Mouse (Mus musculus) neutrophil, adult 59 days (primary cell): ENCODE measurements around the gene Hist1h2bg. TPM values are rescaled to one million over a fixed set of nuclear protein-coding genes. Genes with fewer than 3 reads are reported as not detected.

Source experiments
- total RNA-seq, 2 experiments: library from RNA; stranded (reverse); gene quantifications; 1 replicate in 1 of 2; 2 replicates in 1 of 2; pipeline ENCODE4 v1.2.4; 2023

Gene Hist1h2bg
- 1,000 to 10,000 TPM; 1,545 to 1,845 TPM for total RNA-seq

DNA sequence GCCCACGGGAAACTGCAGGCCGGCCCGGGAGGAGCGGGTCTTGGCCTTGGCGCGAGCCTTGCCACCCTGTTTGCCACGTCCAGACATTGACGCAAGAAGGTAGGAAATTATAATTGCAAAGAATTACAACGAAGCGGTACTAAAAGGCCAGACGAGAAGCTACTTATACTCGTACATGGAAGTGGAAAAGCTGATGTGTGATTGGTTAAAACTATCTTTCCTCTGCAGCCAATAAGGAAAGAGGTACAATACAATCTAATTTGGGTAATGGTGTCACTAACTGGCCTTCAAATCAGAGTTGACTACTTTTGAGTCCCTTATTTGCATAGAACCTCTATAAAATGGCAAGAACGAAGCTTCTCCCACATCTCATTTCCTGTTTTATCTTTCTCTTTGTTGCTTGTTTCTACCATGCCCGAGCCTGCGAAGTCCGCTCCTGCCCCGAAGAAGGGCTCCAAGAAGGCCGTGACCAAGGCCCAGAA, at the start of gene Hist1h2bg, which contains the start of gene Hist1h2ae:
Gene Hist1h2bg (plus strand): TSS at position 375 of the 482 bp plus-strand sequence.
Gene Hist1h2ae (minus strand): TSS at position 199 of the 482 bp plus-strand sequence.

DNA sequence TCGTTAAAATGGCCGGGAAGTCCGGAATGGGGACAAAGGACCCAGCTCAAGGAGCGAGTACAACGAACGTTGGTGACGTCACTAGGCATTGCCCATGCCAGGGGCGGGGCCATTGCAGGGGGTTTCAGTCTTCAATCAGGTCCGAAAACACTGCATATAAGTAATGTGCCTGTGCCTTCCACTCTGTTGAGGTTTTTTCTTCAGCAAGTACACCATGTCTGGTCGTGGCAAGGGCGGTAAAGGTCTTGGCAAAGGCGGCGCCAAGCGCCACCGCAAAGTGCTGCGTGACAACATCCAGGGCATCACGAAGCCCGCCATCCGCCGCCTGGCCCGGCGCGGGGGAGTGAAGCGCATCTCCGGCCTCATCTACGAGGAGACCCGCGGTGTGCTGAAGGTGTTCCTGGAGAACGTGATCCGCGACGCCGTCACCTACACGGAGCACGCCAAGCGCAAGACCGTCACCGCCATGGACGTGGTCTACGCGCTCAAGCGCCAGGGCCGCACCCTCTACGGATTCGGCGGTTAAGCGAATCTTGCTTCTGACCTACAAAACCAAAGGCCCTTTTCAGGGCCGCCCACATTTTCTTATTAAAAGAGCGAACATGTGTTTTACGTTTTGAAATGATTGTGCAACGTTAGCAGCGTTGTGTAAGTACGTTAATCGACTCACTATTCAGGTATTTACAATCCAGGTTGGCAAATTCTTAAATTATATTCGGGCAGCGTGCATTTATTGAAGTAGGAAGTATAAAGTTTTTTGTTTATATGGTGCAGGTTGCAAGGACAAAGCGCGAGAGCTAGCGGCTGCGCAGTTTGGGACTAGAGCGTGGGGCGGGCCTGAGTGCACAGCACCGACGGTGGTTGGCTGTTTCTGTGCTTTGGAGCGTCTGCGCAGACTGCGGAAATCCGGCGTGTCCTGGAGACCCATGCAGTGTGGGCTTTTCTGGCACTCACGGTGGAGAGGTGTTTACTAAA, 40.0 kb upstream of the Hist1h2bg start, which contains the start of gene Hist1h4h:
Gene Hist1h4h (plus strand): TSS at position 150 of the 975 bp plus-strand sequence.

GRCm38 (mm10) chr13:23533560-23534367, 37.4 kb upstream of the Hist1h2bg start, which contains the start of gene Hist1h2af:
TSS of gene Hist1h2af (plus strand) at chr13:23533906.

DNA sequence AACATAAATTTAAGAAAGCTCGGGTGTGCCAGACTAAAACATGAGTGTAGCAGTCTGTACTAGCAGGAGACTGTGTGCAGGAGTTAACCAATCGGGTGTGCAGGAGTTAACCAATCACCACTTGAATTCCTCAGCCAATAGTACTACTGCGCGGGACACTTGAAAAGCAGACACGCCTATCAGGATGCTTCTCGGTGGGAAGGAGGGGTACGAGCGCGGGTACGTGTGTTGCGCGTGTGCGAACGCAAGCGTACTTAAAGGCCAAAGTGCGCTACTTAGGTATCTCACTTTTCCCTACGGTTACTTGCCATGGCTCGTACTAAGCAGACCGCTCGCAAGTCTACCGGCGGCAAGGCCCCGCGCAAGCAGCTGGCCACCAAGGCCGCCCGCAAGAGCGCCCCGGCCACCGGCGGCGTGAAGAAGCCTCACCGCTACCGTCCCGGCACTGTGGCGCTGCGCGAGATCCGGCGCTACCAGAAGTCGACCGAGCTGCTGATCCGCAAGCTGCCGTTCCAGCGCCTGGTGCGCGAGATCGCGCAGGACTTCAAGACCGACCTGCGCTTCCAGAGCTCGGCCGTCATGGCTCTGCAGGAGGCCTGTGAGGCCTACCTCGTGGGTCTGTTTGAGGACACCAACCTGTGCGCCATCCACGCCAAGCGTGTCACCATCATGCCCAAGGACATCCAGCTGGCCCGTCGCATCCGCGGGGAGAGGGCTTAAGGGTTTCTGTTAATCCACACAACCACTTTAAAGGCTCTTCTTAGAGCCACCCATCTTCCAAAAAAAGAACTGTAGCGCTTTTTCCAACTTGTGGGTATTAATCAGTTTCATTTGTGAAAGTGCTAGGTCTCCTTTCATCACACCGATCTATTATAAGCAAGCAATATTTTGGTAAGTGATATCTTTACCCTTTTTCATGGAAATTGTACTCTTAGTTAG, 35.8 kb upstream of the Hist1h2bg start, which contains the start of gene Hist1h3g:
Gene Hist1h3g (plus strand): TSS at position 286 of the 939 bp plus-strand sequence.

GRCm38 (mm10) chr13:23542999-23543607, 28.1 kb upstream of the Hist1h2bg start, which contains the start of gene Hist1h2bh:
TSS of gene Hist1h2bh (minus strand) at chr13:23543392.

DNA sequence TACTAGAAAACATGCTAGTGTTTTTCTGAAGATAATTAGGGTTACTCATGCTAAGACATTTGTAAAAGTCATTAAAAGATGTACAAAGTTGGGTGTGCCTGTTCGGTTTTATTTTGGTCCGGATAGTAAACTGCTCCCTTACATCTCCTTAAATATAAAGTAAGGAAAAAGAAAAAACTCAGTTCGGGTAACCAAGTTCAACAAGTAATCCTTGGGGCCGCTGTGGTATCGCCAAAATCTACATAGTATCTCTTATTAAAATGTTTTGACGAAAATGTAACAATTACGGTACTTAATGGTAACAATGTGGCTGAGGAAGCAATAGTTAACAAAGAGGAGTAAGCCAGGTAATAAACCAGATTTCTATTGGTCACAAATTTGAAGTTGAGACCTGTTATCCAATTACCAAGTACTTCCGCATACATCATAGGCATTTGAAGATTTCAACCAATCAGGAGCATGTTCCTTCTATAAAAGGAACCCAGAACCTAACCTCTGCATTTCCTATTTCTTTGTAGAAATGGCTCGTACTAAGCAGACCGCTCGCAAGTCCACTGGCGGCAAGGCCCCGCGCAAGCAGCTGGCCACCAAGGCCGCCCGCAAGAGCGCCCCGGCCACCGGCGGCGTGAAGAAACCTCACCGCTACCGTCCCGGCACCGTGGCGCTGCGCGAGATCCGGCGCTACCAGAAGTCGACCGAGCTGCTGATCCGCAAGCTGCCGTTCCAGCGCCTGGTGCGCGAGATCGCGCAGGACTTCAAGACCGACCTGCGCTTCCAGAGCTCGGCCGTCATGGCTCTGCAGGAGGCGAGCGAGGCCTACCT, 27.0 kb upstream of the Hist1h2bg start, which contains the start of gene Hist1h3f:
Gene Hist1h3f (plus strand): TSS at position 88 of the 822 bp plus-strand sequence.

DNA sequence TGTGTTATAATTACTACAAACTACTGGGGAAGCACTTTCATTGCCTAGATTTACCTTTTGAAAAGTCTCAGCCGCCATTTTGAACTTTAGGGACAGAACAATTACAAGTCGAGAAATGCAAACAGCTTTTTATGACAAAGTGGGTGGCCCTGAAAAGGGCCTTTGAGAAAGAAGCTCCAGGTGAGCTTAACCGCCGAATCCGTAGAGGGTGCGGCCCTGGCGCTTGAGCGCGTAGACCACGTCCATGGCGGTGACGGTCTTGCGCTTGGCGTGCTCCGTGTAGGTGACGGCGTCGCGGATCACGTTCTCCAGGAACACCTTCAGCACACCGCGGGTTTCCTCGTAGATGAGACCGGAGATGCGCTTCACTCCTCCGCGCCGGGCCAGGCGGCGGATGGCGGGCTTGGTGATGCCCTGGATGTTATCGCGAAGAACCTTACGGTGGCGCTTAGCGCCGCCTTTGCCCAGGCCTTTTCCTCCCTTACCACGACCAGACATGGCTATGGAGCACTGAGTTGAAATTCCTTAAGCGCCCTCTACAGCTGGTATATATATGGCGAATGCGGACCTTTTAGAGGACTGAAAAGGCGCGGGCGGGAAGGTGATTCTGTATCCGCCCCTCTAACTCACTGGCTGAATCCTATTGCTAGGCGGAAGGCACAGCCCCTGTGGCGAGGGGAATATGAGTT, 19.9 kb upstream of the Hist1h2bg start, which contains the start of gene Hist1h4f:
Gene Hist1h4f (minus strand): TSS at position 503 of the 689 bp plus-strand sequence.

DNA sequence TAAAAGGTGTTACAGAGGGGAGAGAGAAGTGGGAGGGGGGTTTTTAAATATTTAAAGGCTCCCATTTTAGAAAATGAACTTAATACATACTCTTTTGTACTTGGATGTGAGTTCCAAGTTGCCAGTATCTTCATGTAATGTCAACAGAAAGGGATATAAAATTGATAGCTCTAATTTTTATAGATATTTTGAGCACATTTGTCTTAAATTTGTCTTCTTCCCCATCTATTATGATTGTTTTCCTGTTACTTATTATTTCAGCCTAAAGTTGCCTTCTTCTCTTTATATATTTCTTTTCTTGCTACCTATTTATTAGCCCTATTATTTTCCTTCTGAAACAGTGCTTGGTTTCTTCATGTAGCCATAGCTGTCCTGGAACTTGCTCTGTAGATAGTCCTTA, 18.2 kb upstream of the Hist1h2bg start, which contains the start of gene Hist1h1d:
Gene Hist1h1d (plus strand): TSS at position 301 of the 400 bp plus-strand sequence.

GRCm38 (mm10) chr13:23561883-23562659, 9.1 kb upstream of the Hist1h2bg start, which contains the start of gene Hist1h3e:
TSS of gene Hist1h3e (minus strand) at chr13:23562369.

GRCm38 (mm10) chr13:23573898-23574524, 2.8 kb downstream of the Hist1h2bg start, which contains the start of the genes Hist1h2bf and Hist1h2ad:
TSS of gene Hist1h2bf (minus strand) at chr13:23574196.
TSS of gene Hist1h2ad (plus strand) at chr13:23574381.

GRCm38 (mm10) chr13:23575271-23575851, 4.2 kb downstream of the Hist1h2bg start, which contains the start of gene Hist1h3d:
TSS of gene Hist1h3d (plus strand) at chr13:23575763.

GRCm38 (mm10) chr13:23581408-23582218, 10.4 kb downstream of the Hist1h2bg start, which contains the start of gene Hist1h4d:
TSS of gene Hist1h4d (plus strand) at chr13:23581598.

GRCm38 (mm10) chr13:23620733-23621531, 49.7 kb downstream of the Hist1h2bg start, which contains the start of gene Hist1h2be:
TSS of gene Hist1h2be (minus strand) at chr13:23621124.

